Mouse (Mus musculus) ES-Bruce4 (cell line): Measurements from ENCODE around the gene Was.

Source experiments
- CTCF ChIP-seq: IDR thresholded peaks from one replicate; pipeline ENCODE4 v1.8.1; 2011; ENCODE audit warnings: low read depth, low read length
- POLR2A ChIP-seq: IDR thresholded peaks from one replicate; pipeline ENCODE4 v1.8.1; 2011; ENCODE audit warnings: low read length; ENCODE audit not compliant: insufficient read depth

DNA sequence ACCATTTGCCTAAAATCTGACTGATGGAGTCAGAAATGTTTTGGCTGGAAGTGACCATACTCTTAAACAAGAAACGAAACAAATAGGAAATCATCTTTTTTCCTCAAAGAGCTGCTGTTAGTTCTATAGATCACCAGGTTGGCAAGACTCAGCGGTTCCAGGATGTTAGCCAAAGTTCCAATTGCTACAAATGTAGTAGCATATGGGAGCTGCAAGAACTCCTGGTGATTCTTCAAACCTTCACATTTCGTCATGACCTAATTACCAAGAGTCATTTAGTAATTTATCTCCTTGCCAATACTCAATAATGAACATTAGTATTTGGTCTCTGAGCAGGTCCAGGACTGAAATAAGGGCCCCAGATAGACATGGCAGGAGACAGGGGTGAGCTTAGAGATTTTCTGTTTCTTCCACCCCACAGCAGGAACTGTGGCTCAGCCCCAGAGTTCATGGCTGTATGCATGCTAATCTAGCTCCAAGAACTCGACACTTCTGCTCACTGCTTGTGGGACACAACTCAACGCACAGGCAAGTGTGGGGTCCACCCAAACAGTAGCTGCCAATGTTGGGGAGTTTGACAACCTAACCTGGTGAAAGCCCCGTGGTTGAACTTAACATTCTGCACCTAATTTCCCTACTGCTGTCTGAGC, 33.6 kb upstream of the Was start:
- TF ChIP-seq POLR2A = no peak
- no peak for TF ChIP-seq CTCF
